Mouse (Mus musculus) cerebellum, adult 2 months (tissue): ENCODE data around the gene Tulp1.

Experiments
- CTCF ChIP-seq: fragments of 200-500 bp; IDR thresholded peaks from 2 replicates; pipeline ENCODE4 v1.5.1; 2011; ENCODE audit warnings: low read depth, mild to moderate bottlenecking, control low read depth, low read length, moderate library complexity, borderline replicate concordance; ENCODE audit not compliant: insufficient read depth
- POLR2A ChIP-seq: fragments of 200-500 bp; IDR thresholded peaks from 2 replicates; pipeline ENCODE4 v1.6.1; 2011; ENCODE audit warnings: low read length, control low read depth, borderline replicate concordance; ENCODE audit not compliant: insufficient read depth

- no peak for TF ChIP-seq CTCF
- no peak for TF ChIP-seq POLR2A
These were observed 49.3 kb downstream of the Tulp1 start for GRCm38 (mm10) chr17:28315611-28316160.
